Mouse (Mus musculus) frontal cortex, adult 2 months (tissue): Measurements from ENCODE around the gene Zfp672. TPM values are rescaled to one million over a fixed set of nuclear protein-coding genes. Genes with fewer than 3 reads are reported as not detected.
"Not testable (repeated sequence)": the region's sequence is repeated elsewhere in the genome, so short reads cannot be mapped to it uniquely, and the experiment has no call there.

ENCODE experiments used
- DNase-seq, 2 experiments: peaks; one replicate each; pipeline ENCODE4 v3.0.0; 2022; ENCODE audit warnings: low spot score in 1 of 2; ENCODE audit errors: extremely low spot score in 1 of 2
- polyA plus RNA-seq: library from polyadenylated mRNA; depleted of rRNA; stranded (reverse); fragments of >200 nt; gene quantifications from 2 replicates; pipeline ENCODE4 v1.2.3, GENCODE M21; 2012; rRNA removed

Gene Zfp672
- polyA plus RNA-seq: 50.1 and 52.2 TPM in 2 replicates

GRCm38 (mm10) chr11:58330276-58331148 lies at the start of gene Zfp672, which contains the start of gene Sh3bp5l:
TSS of gene Zfp672 (minus strand) at chr11:58330339.
TSS of gene Sh3bp5l (plus strand) at chr11:58330724.
- DNase-seq: peak; percentile 92 to 96

GRCm38 (mm10) chr11:58379516-58379915 lies 49.4 kb upstream of the Zfp672 start:
- no peak for DNase-seq

- DNase-seq: no peak
These were observed 48.7 kb upstream of the Zfp672 start, which contains the start of gene Lypd8 for GRCm38 (mm10) chr11:58378763-58379278. TSS of gene Lypd8 (plus strand) at chr11:58379043.

- no peak for DNase-seq
These were observed 47.5 kb upstream of the Zfp672 start for GRCm38 (mm10) chr11:58377686-58378085.

GRCm38 (mm10) chr11:58377273-58377672 lies 47.1 kb upstream of the Zfp672 start:
- DNase-seq: no peak

GRCm38 (mm10) chr11:58366191-58366590 lies 36.1 kb upstream of the Zfp672 start:
- not testable (repeated sequence) for DNase-seq

GRCm38 (mm10) chr11:58364454-58364853 lies 34.3 kb upstream of the Zfp672 start:
- no peak for DNase-seq

GRCm38 (mm10) chr11:58362562-58362961 lies 32.4 kb upstream of the Zfp672 start:
- not testable (repeated sequence) for DNase-seq

GRCm38 (mm10) chr11:58357844-58358534 lies 27.9 kb upstream of the Zfp672 start:
- no peak for DNase-seq

GRCm38 (mm10) chr11:58357042-58357441 lies 26.9 kb upstream of the Zfp672 start:
- DNase-seq: no peak

GRCm38 (mm10) chr11:58354927-58355326 lies 24.8 kb upstream of the Zfp672 start:
- DNase-seq: peak; percentile 36 to 50

- peak; percentile 41 to 69 for DNase-seq
These were observed 24.3 kb upstream of the Zfp672 start for GRCm38 (mm10) chr11:58354476-58354875.

- DNase-seq: no peak
These were observed 23.6 kb upstream of the Zfp672 start for GRCm38 (mm10) chr11:58353709-58354108.

- no peak for DNase-seq
These were observed 22.8 kb upstream of the Zfp672 start for GRCm38 (mm10) chr11:58352681-58353548.

- DNase-seq: no peak
These were observed 21.0 kb upstream of the Zfp672 start for GRCm38 (mm10) chr11:58351179-58351578.

GRCm38 (mm10) chr11:58350628-58351027 lies 20.5 kb upstream of the Zfp672 start:
- DNase-seq: no peak

- no peak for DNase-seq
These were observed 16.6 kb upstream of the Zfp672 start for GRCm38 (mm10) chr11:58346745-58347144.

GRCm38 (mm10) chr11:58334746-58335145 lies 4.6 kb upstream of the Zfp672 start:
- no peak for DNase-seq

- no peak for DNase-seq
These were observed 1.4 kb upstream of the Zfp672 start for GRCm38 (mm10) chr11:58331546-58331945.

- no peak for DNase-seq
These were observed 983 bp upstream of the Zfp672 start for GRCm38 (mm10) chr11:58331149-58331495.
